Mouse (Mus musculus): Measurements from ENCODE around the gene Gm28305. TPM values are rescaled to one million over a fixed set of nuclear protein-coding genes. Genes with fewer than 3 reads are reported as not detected.

Gene Gm28305
- not detected in 2 replicates for polyA plus RNA-seq (2016; fragmentation: Nextera tagmentation; extraction: Ambion mirVana)

GRCm38 (mm10) chr9:104040362-104040761 is at the start of gene Gm28305:
Gm28305 (plus strand) TSS chr9:104040662.
- H3K36me3 ChIP-seq: peaks cover 25% of the 10 kb centered on the region
- no peak for DNase-seq (ENCODE audit: low spot score)
- H3K4me1 ChIP-seq: 0 out of 2 replicates have a peak, but pooled peaks cover under 1% of the 10 kb centered on the region
- H3K4me3 ChIP-seq: no peak within 1 kb of the TSS
- H3K27ac ChIP-seq: no peak within 1 kb of the TSS
- 72% methylated on average over 2 of the region's 2 CpGs for WGBS
- H3K27me3 ChIP-seq (ENCODE audit: low read depth, poor library complexity, severe bottlenecking): no peaks in the 10 kb centered on the region
- no peaks in the 10 kb centered on the region for H3K9me3 ChIP-seq (replicated peaks)

GRCm38 (mm10) chr9:103996496-103996895 is 44.0 kb upstream of the Gm28305 start:
- H3K4me1 ChIP-seq: peaks cover 7% of the 10 kb centered on the region
- H3K9me3 ChIP-seq (replicated peaks): no peaks in the 10 kb centered on the region
- H3K36me3 ChIP-seq: no peaks in the 10 kb centered on the region
- 0 out of 2 replicates have a peak, but pooled peaks cover 4% of the 10 kb centered on the region for H3K27me3 ChIP-seq (ENCODE audit: low read depth, poor library complexity, severe bottlenecking)
- WGBS: 14% methylated on average over 2 of the region's 2 CpGs
- H3K27ac ChIP-seq: no peak overlapping the region
- no peak overlapping the region for H3K4me3 ChIP-seq
- DNase-seq (ENCODE audit: low spot score): peak; percentile 42

- Histone ChIP-seq H3K4me3 (no peak overlapping the region), H3K27ac (no peak overlapping the region), H3K4me1 (peaks cover 12% of the 10 kb centered on the region), H3K36me3 (peaks cover 2% of the 10 kb centered on the region; the same call in 1 of the 2 replicates), H3K27me3 (ENCODE audit: low read depth, poor library complexity, severe bottlenecking) (0 out of 2 replicates have a peak, but pooled peaks cover 4% of the 10 kb centered on the region), H3K9me3 (replicated peaks) (no peaks in the 10 kb centered on the region)
- DNase-seq (ENCODE audit: low spot score): no peak
- 55% methylated on average over 3 of the region's 3 CpGs for WGBS
Measured at GRCm38 (mm10) chr9:104000601-104001000, 39.9 kb upstream of the Gm28305 start.

GRCm38 (mm10) chr9:104001921-104002859 is 38.3 kb upstream of the Gm28305 start, which contains the start of gene Nphp3:
Nphp3 (plus strand) TSS chr9:104002544.
- WGBS: 1% methylated on average over 55 of the region's 55 CpGs
- DNase-seq (ENCODE audit: low spot score): peak; percentile 97
- peak within 1 kb of the TSS; percentile 89 for H3K27ac ChIP-seq

DNA sequence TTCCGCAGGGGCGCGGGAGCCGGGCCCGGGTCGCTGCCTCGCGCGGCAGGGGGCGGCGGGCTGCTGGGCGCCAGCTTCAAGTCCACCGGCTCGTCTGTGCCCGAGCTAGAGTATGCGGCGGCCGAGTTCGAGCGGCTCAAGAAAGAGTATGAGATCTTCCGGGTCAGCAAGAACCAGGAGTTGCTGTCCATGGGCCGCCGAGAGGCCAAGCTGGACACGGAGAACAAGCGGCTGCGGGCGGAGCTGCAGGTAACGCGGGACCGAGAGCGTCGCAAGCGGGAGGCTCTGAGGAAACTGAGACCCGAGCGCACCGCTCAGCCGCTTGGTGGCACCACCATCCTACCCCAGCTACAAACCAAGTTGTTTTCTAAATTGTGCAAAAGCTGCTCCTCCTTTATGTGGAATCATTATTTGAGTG is 37.5 kb upstream of the Gm28305 start:
- WGBS: under 1% methylated on average over 37 of the region's 37 CpGs
- 0 out of 2 replicates have a peak, but pooled peaks cover 4% of the 10 kb centered on the region for H3K27me3 ChIP-seq (ENCODE audit: low read depth, poor library complexity, severe bottlenecking)
- H3K4me1 ChIP-seq: peaks cover 12% of the 10 kb centered on the region
- peaks cover 10% of the 10 kb centered on the region for H3K36me3 ChIP-seq
- H3K27ac ChIP-seq: peak overlapping the region; percentile 89
- H3K4me3 ChIP-seq: peak overlapping the region; percentile 86
- H3K9me3 ChIP-seq (replicated peaks): no peaks in the 10 kb centered on the region
- peak; percentile 83 for DNase-seq (ENCODE audit: low spot score)

More at GRCm38 (mm10) chr9:104001921-104002859, 38.3 kb upstream of the Gm28305 start, which contains the start of gene Nphp3:
- Histone ChIP-seq H3K9me3 (replicated peaks) (no peaks in the 10 kb centered on the region), H3K4me1 (peaks cover 12% of the 10 kb centered on the region), H3K4me3 (peak within 1 kb of the TSS; percentile 86), H3K27me3 (ENCODE audit: low read depth, poor library complexity, severe bottlenecking) (0 out of 2 replicates have a peak, but pooled peaks cover 4% of the 10 kb centered on the region), H3K36me3 (peaks cover 10% of the 10 kb centered on the region)

GRCm38 (mm10) chr9:104014526-104014925 is 25.9 kb upstream of the Gm28305 start:
- no peaks in the 10 kb centered on the region for H3K9me3 ChIP-seq (replicated peaks)
- H3K27me3 ChIP-seq (ENCODE audit: low read depth, poor library complexity, severe bottlenecking): no peaks in the 10 kb centered on the region
- no peaks in the 10 kb centered on the region for H3K4me1 ChIP-seq
- H3K36me3 ChIP-seq: peaks cover 39% of the 10 kb centered on the region
- no peak overlapping the region for H3K4me3 ChIP-seq
- WGBS: 64% methylated on average over 1 of the region's 1 CpGs
- no peak for DNase-seq (ENCODE audit: low spot score)
- H3K27ac ChIP-seq: no peak overlapping the region

- Histone ChIP-seq H3K4me3 (no peak overlapping the region), H3K27ac (no peak overlapping the region), H3K9me3 (replicated peaks) (no peaks in the 10 kb centered on the region), H3K36me3 (peaks cover 48% of the 10 kb centered on the region), H3K4me1 (no peaks in the 10 kb centered on the region), H3K27me3 (ENCODE audit: low read depth, poor library complexity, severe bottlenecking) (no peaks in the 10 kb centered on the region)
- 94% methylated on average over 10 of the region's 10 CpGs for WGBS
- no peak for DNase-seq (ENCODE audit: low spot score)
Measured at GRCm38 (mm10) chr9:104021026-104021425, 19.4 kb upstream of the Gm28305 start.

- no peak for DNase-seq (ENCODE audit: low spot score)
- Histone ChIP-seq H3K36me3 (peaks cover 42% of the 10 kb centered on the region), H3K9me3 (replicated peaks) (no peaks in the 10 kb centered on the region), H3K4me3 (no peak overlapping the region), H3K4me1 (no peaks in the 10 kb centered on the region), H3K27me3 (ENCODE audit: low read depth, poor library complexity, severe bottlenecking) (no peaks in the 10 kb centered on the region), H3K27ac (no peak overlapping the region)
- 98% methylated on average over 8 of the region's 8 CpGs for WGBS
Measured at GRCm38 (mm10) chr9:104027186-104027585, 13.3 kb upstream of the Gm28305 start.

DNA sequence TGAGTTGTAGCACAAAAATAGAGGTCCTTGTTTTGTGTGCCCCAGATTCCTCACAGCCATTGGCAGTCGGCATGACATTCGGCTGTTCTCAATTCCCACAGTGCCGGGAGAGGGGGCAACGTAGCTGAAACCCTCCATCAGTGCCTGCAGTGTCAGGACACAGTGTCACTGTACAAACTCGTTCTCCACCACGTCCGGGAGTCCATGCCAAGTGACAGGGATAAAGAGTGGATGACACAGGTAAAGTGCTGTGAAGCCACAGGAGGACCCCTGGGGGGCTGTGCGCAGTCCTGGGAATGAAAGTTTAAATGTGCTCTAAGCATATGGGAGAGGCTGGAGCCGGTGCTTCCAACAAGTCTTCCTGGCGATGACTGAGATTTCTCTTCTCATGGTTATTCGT is 10.6 kb upstream of the Gm28305 start:
- Histone ChIP-seq H3K4me3 (no peak overlapping the region), H3K9me3 (replicated peaks) (no peaks in the 10 kb centered on the region), H3K4me1 (0 out of 2 replicates have a peak, but pooled peaks cover under 1% of the 10 kb centered on the region), H3K27me3 (ENCODE audit: low read depth, poor library complexity, severe bottlenecking) (no peaks in the 10 kb centered on the region), H3K27ac (no peak overlapping the region), H3K36me3 (peaks cover 40% of the 10 kb centered on the region)
- DNase-seq (ENCODE audit: low spot score): no peak
- WGBS: 89% methylated on average over 11 of the region's 11 CpGs

- H3K27me3 ChIP-seq (ENCODE audit: low read depth, poor library complexity, severe bottlenecking): no peaks in the 10 kb centered on the region
- peaks cover 24% of the 10 kb centered on the region for H3K36me3 ChIP-seq
- H3K27ac ChIP-seq: no peak overlapping the region
- no peak for DNase-seq (ENCODE audit: low spot score)
- H3K4me3 ChIP-seq: no peak overlapping the region
- H3K4me1 ChIP-seq: 0 out of 2 replicates have a peak, but pooled peaks cover 6% of the 10 kb centered on the region
- H3K9me3 ChIP-seq (replicated peaks): no peaks in the 10 kb centered on the region
- 83% methylated on average over 8 of the region's 8 CpGs for WGBS
Measured at GRCm38 (mm10) chr9:104034231-104034630, 6.2 kb upstream of the Gm28305 start.

DNA sequence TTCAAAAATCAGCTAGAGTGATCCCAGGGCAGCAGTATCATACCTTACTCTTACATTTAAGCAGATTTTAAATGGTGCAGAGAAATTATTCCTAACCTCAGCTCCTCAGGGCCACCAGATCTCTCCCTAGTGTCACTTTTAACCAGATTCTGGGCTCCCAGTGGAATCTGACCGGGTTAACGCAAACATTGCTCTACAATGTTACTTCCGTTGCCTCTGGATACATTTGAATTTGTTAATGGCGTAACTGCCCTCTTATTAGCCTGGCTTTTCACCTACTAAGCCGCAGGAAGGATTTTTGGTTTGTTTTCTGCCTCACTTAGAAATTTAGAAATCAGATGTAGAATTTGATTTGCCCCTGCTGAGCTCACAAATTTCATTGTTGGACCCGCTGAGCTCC is 5.7 kb upstream of the Gm28305 start:
- no peaks in the 10 kb centered on the region for H3K27me3 ChIP-seq (ENCODE audit: low read depth, poor library complexity, severe bottlenecking)
- H3K4me1 ChIP-seq: 0 out of 2 replicates have a peak, but pooled peaks cover 6% of the 10 kb centered on the region
- no peak overlapping the region for H3K4me3 ChIP-seq
- no peak overlapping the region for H3K27ac ChIP-seq
- H3K36me3 ChIP-seq: peaks cover 25% of the 10 kb centered on the region
- WGBS: 74% methylated on average over 6 of the region's 6 CpGs
- no peaks in the 10 kb centered on the region for H3K9me3 ChIP-seq (replicated peaks)
- DNase-seq (ENCODE audit: low spot score): no peak

GRCm38 (mm10) chr9:104035261-104036015 is 5.0 kb upstream of the Gm28305 start:
- Histone ChIP-seq H3K36me3 (peaks cover 21% of the 10 kb centered on the region), H3K9me3 (replicated peaks) (no peaks in the 10 kb centered on the region), H3K27me3 (ENCODE audit: low read depth, poor library complexity, severe bottlenecking) (no peaks in the 10 kb centered on the region), H3K4me1 (0 out of 2 replicates have a peak, but pooled peaks cover 6% of the 10 kb centered on the region), H3K4me3 (no peak overlapping the region), H3K27ac (no peak overlapping the region)
- DNase-seq (ENCODE audit: low spot score): peak; percentile 82
- WGBS: 50% methylated on average over 24 of the region's 24 CpGs
